ENCODE assay signal across 8 mouse cellular contexts in the genomic region with DNA sequence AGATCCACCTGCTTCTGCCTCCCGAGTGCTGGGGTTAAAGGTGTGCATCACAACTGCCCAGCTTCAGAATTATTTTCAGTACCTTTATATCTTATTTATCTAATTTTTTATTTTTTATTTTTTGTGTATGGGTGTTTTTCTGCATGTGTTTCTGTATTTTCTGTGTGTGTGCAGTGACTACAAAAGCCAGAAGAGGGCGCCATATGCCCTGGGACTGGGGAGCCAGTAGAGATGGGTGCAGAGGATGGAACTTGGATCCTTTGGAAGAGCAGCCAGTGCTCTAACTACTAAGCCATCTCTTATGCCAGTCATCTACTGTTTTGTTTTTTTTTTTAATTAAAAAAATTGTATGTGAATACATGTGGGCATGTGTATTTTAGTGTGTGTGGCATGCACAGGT. TPM values are rescaled to one million over a fixed set of nuclear protein-coding genes. Genes with fewer than 3 reads are reported as not detected.
DNase-seq lines count a peak whose midpoint lies in the region; TF ChIP-seq lines count a peak whose summit lies in the region.

No protein-coding gene starts in this region.

- no peak for TF ChIP-seq POLR2A in brain, embryonic 14.5 days (IDR thresholded peaks at IDR 0.05; ENCODE audit: borderline replicate concordance, extremely low read depth, insufficient read depth, insufficient read length, poor library complexity, severe bottlenecking)

- intact Hi-C loops in left cerebral cortex, postnatal 10 days (cut with DNase I), result loop anchor here (10.0 kb wide), 1 partner anchor 110 kb away; a partner anchor contains a TSS
- intact Hi-C loops in gastrocnemius, postnatal 14 days (cut with DNase I; ENCODE audit: low total_unique reads), result no loop called here

- DNase-seq in adrenal gland, adult (ENCODE audit: inconsistent age in 2 of 2, low spot score in 1 of 2), result peak; percentile 18 to 61
- DNase-seq in adrenal gland, postnatal 4 days (ENCODE audit: low spot score in 2 of 2), result no peak
- peak; percentile 29 to 30 for DNase-seq in layer of hippocampus, postnatal 10 days (ENCODE audit: low spot score in 2 of 2)
- DNase-seq in layer of hippocampus, adult 9-10 months (ENCODE audit: low spot score), result no peak
- no peak for DNase-seq in brain, embryonic 14.5 days (ENCODE audit: low read depth)
- peak; percentile 53 for DNase-seq in naive thymus-derived CD4-positive, alpha-beta T cell, adult 2 months (ENCODE audit: low read depth)
- no peak for DNase-seq in left cerebral cortex, postnatal 10 days (ENCODE audit: extremely low spot score in 1 of 2, low spot score in 2 of 2)
- no peak for DNase-seq in gastrocnemius, postnatal 14 days

- peak; percentile 54; the same call in 1 of the 2 replicates for TF ChIP-seq CTCF in brain, embryonic 14.5 days (IDR thresholded peaks at IDR 0.05; ENCODE audit: borderline replicate concordance, extremely low read depth, insufficient read depth, insufficient read length)

RNA-seq across cellular contexts. Expression of a gene that starts 46.0 kb away (rescaled TPM):
- total RNA-seq in adrenal gland, postnatal 4 days (2021), result 10 to 100 TPM; 39.5 to 45.3 TPM
- total RNA-seq in layer of hippocampus, postnatal 10 days (2021), result 100 to 1,000 TPM; 170 to 176 TPM
- polyA plus RNA-seq in brain, embryonic 14.5 days (2012; rRNA removed), result 117 and 134 TPM in 2 replicates
- 100 to 1,000 TPM; 186 to 195 TPM for total RNA-seq in left cerebral cortex, postnatal 10 days (2021)
- total RNA-seq in gastrocnemius, postnatal 14 days (2021), result 10 to 100 TPM; 32.1 to 34.3 TPM

RNA-seq across cellular contexts. Expression of a gene that starts 57.5 kb away (rescaled TPM):
- 100 to 1,000 TPM; 168 to 173 TPM for total RNA-seq in adrenal gland, postnatal 4 days (2021)
- 100 to 1,000 TPM; 163 to 166 TPM for total RNA-seq in layer of hippocampus, postnatal 10 days (2021)
- polyA plus RNA-seq in brain, embryonic 14.5 days (2012; rRNA removed), result 195 and 205 TPM in 2 replicates
- 100 to 1,000 TPM; 167 to 168 TPM for total RNA-seq in left cerebral cortex, postnatal 10 days (2021)
- 100 to 1,000 TPM; 113 to 119 TPM for total RNA-seq in gastrocnemius, postnatal 14 days (2021)

Comparison
In these comparisons a context has a peak if more than half of its experiments do, and no peak if none do; other contexts are left out.
1. DNase-seq: peak in adrenal gland, adult (2 of 2), layer of hippocampus, postnatal 10 days (2 of 2) and naive thymus-derived CD4-positive, alpha-beta T cell, adult 2 months (single experiment); none in adrenal gland, postnatal 4 days (0 of 2), layer of hippocampus, adult 9-10 months (single experiment), brain, embryonic 14.5 days (single experiment), left cerebral cortex, postnatal 10 days (0 of 2) and gastrocnemius, postnatal 14 days (single experiment).